Mouse (Mus musculus) liver, postnatal 0 days (tissue): ENCODE data around the gene Gm49378. TPM values are rescaled to one million over a fixed set of nuclear protein-coding genes. Genes with fewer than 3 reads are reported as not detected.

Source experiments
- ATAC-seq: fragments of 200-750 bp; cut with Nextera tagmentation; 2 replicates; pipeline ENCODE4 v1.8.0; 2017; ENCODE audit warnings: mild to moderate bottlenecking, moderate library complexity
- DNase-seq: peaks from one replicate; pipeline ENCODE4 v3.0.0-alpha.2; 2016
- H3K27ac ChIP-seq: fragments of 300-500 bp; sonication (generic); 2 replicates; pipeline ENCODE4 v1.5.1; 2014; ENCODE audit warnings: antibody characterized with exemption, moderate library complexity, mild to moderate bottlenecking, low read depth
- H3K27me3 ChIP-seq: fragments of 300-500 bp; sonication (generic); 2 replicates; pipeline ENCODE4 v1.6.1; 2014; ENCODE audit warnings: low read length, control low read depth, mixed read lengths; ENCODE audit not compliant: insufficient read depth
- H3K36me3 ChIP-seq: fragments of 300-500 bp; sonication (generic); replicated peaks from 2 replicates; pipeline ENCODE4 v1.6.1; 2014; ENCODE audit warnings: mild to moderate bottlenecking, control low read depth, low read length, moderate library complexity, mixed read lengths; ENCODE audit not compliant: insufficient read depth
- H3K4me1 ChIP-seq: fragments of 300-500 bp; sonication (generic); 2 replicates; pipeline ENCODE4 v1.6.1; 2014; ENCODE audit warnings: antibody characterized with exemption, mild to moderate bottlenecking, control low read depth; ENCODE audit not compliant: insufficient read depth
- H3K4me2 ChIP-seq: fragments of 300-500 bp; sonication (generic); 2 replicates; pipeline ENCODE4 v1.6.1; 2014; ENCODE audit warnings: low read depth, mild to moderate bottlenecking, low read length, moderate library complexity, mixed read lengths
- H3K4me3 ChIP-seq: fragments of 300-500 bp; sonication (generic); 2 replicates; pipeline ENCODE4 v1.5.1; 2014; ENCODE audit warnings: low read depth, low read length
- H3K9ac ChIP-seq: fragments of 300-500 bp; sonication (generic); replicated peaks from 2 replicates; pipeline ENCODE4 v1.6.1; 2014; ENCODE audit warnings: mild to moderate bottlenecking, moderate library complexity
- H3K9me3 ChIP-seq: fragments of 300-500 bp; sonication (generic); 2 replicates; pipeline ENCODE4 v1.6.1; 2016; ENCODE audit warnings: mild to moderate bottlenecking, control low read depth, low read length, mixed read lengths
- CTCF ChIP-seq: sonication (generic); IDR thresholded peaks from 2 replicates; pipeline ENCODE4 v1.5.1; 2016; ENCODE audit warnings: antibody characterized with exemption, low read depth
- EP300 ChIP-seq: IDR thresholded peaks from 2 replicates; pipeline ENCODE4 v1.6.1; 2016; ENCODE audit warnings: antibody characterized with exemption, low read depth, mild to moderate bottlenecking
- WGBS: fragments of 180-500 bp; shearing (Covaris S2); extraction: QIAGEN DNeasy Blood & Tissue Kit; methylation state at CpG from one replicate; pipeline ENCODE4 v1.1.7; 2014; ENCODE audit not compliant: insufficient replicate concordance; 5-methylcytosine and 5-hydroxymethylcytosine counted together
- polyA plus RNA-seq: library from polyadenylated mRNA; unstranded; fragments of >200 nt; fragmentation: Nextera tagmentation; extraction: Ambion mirVana; gene quantifications from 2 replicates; pipeline ENCODE4 v1.2.1, GENCODE M21; 2015

The Gm49378 gene
- polyA plus RNA-seq, 1 experiment from 2014 or later = 0.99 TPM

DNA sequence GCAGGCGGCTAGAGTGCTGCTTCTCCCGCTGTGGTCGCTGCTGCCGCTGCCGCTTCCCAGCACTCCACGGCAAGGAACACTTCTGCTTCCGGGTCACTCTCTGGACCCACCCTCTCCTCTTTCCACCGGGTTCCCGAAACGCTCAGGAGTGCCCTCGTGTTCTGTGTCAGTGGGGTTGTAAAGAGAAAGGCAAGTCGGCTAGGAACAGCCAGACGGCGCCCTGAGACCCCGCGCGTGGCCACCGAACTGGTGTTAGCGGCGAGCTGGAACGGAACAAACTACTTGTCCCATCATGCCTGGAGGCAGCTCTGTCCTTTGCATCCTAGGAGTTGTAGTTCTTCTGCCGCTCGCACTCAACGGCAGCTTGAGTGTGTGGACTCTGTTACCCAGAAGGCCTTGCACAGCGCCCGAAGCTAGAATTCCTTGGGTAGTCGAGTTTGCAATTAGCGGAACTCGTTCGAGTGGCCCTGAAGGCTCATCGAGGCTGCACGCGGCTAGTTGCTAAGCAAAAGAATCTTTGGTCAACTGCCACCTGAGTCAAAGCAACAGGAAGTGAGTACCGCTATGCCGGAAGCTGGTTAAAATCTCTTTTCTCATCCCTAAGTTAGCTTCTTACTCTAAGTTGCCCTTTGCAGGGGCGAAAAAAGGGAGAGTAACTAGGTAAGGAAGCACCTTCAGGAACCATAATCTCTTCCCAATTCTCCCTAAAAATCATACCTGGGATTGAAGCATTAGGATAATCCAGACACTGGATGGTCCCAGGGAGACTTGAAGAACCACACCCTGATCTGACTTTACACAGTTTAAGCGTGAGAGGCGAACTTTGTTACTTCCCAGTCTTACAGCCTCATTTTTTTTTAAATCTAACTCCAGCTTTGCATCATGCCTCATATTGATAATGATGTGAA lies 34.4 kb upstream of the Gm49378 start, which contains the start of the genes Gmpr2 and Nedd8:
TSS of gene Gmpr2 (plus strand) at position 109 of the 908 bp plus-strand sequence.
TSS of gene Nedd8 (minus strand) at position 292 of the 908 bp plus-strand sequence.
- under 1% methylated on average over 38 of the region's 38 CpGs for WGBS
- Histone ChIP-seq H3K36me3 (peaks cover 21% of the 10 kb centered on the region), H3K9ac (peak within 1 kb of the TSS; percentile 68), H3K4me1 (peaks cover 13% of the 10 kb centered on the region), H3K4me3 (peak within 1 kb of the TSS; percentile 68), H3K27ac (peak within 1 kb of the TSS; percentile 78), H3K9me3 (no peaks in the 10 kb centered on the region), H3K4me2 (peak within 1 kb of the TSS; percentile 79), H3K27me3 (no peaks in the 10 kb centered on the region)
- ATAC-seq (peak; percentile 98), DNase-seq (peak; percentile 88)
- TF ChIP-seq CTCF (no peak), EP300 (peak; percentile 52; the same call in 1 of the 2 replicates)

DNA sequence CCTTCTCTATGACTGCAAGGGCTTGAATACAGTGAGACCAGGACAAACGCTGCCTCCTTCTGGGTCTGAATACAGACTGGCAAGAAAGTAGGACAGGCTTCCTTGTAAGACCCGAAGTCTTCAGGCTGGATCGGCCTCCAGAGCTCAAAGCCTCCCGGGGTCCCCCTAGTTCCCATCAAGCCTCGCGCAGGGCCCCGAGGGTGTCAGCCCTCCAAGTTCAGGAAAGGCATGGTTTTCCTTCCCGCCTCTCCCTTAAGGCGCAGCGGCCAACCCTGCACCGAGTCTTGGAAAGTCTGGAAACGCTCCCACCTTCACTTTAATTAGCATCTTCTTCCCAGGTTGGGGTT lies 33.8 kb upstream of the Gm49378 start:
- Histone ChIP-seq H3K27ac (peak overlapping the region; percentile 78), H3K4me1 (peaks cover 13% of the 10 kb centered on the region), H3K4me2 (peak overlapping the region; percentile 79), H3K36me3 (peaks cover 18% of the 10 kb centered on the region), H3K27me3 (no peaks in the 10 kb centered on the region), H3K4me3 (peak overlapping the region; percentile 68), H3K9me3 (no peaks in the 10 kb centered on the region), H3K9ac (peak overlapping the region; percentile 68)
- DNase-seq (no peak), ATAC-seq (peak; percentile 9)
- TF ChIP-seq EP300 (no peak), CTCF (no peak)
- WGBS = 0% methylated on average over 12 of the region's 12 CpGs

DNA sequence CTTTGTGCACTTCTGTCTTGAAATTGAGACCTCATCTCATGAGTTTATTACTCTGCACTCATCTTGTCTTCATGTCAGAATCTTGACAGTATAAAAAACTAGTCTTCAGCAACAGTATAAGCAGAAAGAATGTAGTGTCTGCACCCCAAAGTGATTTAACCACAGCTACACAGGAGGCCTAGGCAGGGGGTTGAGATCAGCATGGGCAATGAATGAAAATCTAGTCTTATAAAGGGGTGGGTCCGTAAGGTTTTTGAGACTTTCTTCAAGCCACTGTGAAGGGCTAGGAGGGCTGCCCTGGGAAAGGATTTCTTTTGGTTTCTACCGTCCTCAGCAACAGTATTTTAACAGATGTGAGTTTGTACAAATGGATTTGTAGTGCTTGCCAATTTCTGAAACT lies 22.9 kb upstream of the Gm49378 start:
- no peak for TF ChIP-seq EP300
- TF ChIP-seq CTCF = no peak
- H3K27ac ChIP-seq = peak overlapping the region; percentile 81
- no peak for ATAC-seq
- DNase-seq = no peak
- H3K4me3 ChIP-seq = peak overlapping the region; percentile 73
- H3K4me2 ChIP-seq = peak overlapping the region; percentile 82
- WGBS = 62% methylated on average over 2 of the region's 2 CpGs
- no peaks in the 10 kb centered on the region for H3K9me3 ChIP-seq
- H3K4me1 ChIP-seq = 0 out of 2 replicates have a peak, but pooled peaks cover 5% of the 10 kb centered on the region
- H3K9ac ChIP-seq = peak overlapping the region; percentile 85
- peaks cover 23% of the 10 kb centered on the region for H3K36me3 ChIP-seq
- H3K27me3 ChIP-seq = no peaks in the 10 kb centered on the region

DNA sequence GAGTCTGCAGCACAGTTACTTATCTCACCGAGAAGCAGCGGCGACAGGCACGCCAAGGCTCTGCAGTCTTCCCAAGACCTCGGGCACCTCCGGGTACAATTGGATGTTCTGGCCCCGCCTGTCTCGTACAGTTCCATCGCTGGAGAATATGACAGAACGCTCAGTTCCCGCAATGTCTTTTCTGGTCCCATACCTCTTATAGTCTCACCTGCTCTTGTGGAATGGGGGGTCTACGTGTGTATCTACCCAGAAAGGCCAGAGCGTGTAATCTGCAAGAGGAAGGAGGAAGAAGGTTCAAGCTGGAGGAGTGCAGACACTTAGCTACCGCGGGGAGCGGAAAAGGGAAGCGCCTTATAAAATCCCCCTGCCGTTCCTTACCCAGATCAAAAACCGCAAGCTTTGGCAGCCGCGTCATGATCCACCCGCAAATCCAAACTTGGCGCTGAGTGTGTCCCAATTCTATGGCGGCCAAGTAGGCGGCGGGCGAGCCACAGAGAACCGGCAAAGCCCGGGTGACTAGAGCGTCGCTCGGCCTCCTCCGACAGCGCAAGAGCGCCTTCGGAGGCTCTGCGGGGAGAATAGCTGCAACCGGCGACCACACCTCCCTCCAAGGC lies 22.4 kb upstream of the Gm49378 start, which contains the start of gene Mdp1:
TSS of gene Mdp1 (minus strand) at position 549 of the 614 bp plus-strand sequence.
- TF ChIP-seq EP300 = 0 out of 2 replicates have a peak, but pooled peaks have one; percentile 13
- peak; percentile 66 for TF ChIP-seq CTCF
- H3K4me3 ChIP-seq = peak within 1 kb of the TSS; percentile 73
- peaks cover 23% of the 10 kb centered on the region for H3K36me3 ChIP-seq
- no peaks in the 10 kb centered on the region for H3K27me3 ChIP-seq
- no peaks in the 10 kb centered on the region for H3K9me3 ChIP-seq
- H3K9ac ChIP-seq = peak within 1 kb of the TSS; percentile 85
- H3K4me2 ChIP-seq = peak within 1 kb of the TSS; percentile 82
- 0 out of 2 replicates have a peak, but pooled peaks cover 5% of the 10 kb centered on the region for H3K4me1 ChIP-seq
- WGBS = under 1% methylated on average over 39 of the region's 39 CpGs
- DNase-seq = peak; percentile 86
- ATAC-seq = peak; percentile 98
- H3K27ac ChIP-seq = peak within 1 kb of the TSS; percentile 81

DNA sequence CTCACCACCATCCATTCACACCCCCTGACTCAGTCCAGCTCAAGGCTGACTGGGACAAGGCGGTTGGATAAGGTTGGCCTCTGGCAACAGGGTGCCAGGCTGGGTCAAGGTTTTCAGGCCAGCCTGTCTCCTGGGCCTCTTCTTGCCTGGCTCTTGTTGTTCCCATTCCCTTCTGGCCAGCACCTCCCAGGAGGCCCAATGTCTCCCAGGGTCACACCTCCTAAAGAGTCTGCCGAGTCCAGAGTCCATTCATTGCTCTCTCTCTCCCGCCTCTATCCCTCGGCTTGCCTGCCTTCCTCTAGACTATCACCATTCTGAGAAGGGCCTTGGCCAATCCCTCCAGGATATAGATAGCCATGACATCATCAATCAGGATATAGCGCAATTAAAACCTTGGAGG lies 20.3 kb upstream of the Gm49378 start:
- H3K9ac ChIP-seq = no peak overlapping the region
- ATAC-seq (no peak), DNase-seq (no peak)
- no peak for TF ChIP-seq CTCF
- TF ChIP-seq EP300 = no peak
- 92% methylated on average over 5 of the region's 5 CpGs for WGBS
- 0 out of 2 replicates have a peak, but pooled peaks cover 5% of the 10 kb centered on the region for H3K4me1 ChIP-seq
- no peaks in the 10 kb centered on the region for H3K27me3 ChIP-seq
- H3K9me3 ChIP-seq = no peaks in the 10 kb centered on the region
- peaks cover 14% of the 10 kb centered on the region for H3K36me3 ChIP-seq
- H3K4me3 ChIP-seq = no peak overlapping the region
- H3K27ac ChIP-seq = no peak overlapping the region
- no peak overlapping the region for H3K4me2 ChIP-seq

DNA sequence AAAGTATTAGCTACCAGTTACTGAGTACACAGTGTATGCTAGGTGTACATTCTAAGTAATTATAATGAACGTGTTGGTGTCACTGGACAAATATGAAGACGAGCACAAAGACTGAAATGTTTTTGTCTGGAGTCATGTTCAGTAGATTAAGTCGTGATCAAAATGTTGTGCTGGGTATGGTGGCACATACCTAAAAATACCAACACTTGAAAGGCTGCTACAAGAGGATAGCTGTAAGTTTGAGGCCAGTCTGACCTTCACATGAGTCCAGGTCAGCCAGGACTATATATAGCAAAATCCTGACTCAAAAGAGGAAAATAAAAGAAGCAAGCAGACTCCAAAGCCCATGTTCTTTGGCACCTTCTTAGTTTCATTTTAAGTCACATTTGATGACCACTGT lies 19.2 kb upstream of the Gm49378 start:
- Histone ChIP-seq H3K4me2 (no peak overlapping the region), H3K36me3 (0 out of 2 replicates have a peak, but pooled peaks cover 7% of the 10 kb centered on the region), H3K9ac (no peak overlapping the region), H3K4me3 (no peak overlapping the region), H3K9me3 (no peaks in the 10 kb centered on the region), H3K4me1 (0 out of 2 replicates have a peak, but pooled peaks cover 5% of the 10 kb centered on the region), H3K27ac (no peak overlapping the region), H3K27me3 (no peaks in the 10 kb centered on the region)
- DNase-seq = no peak
- TF ChIP-seq EP300 (no peak), CTCF (no peak)
- ATAC-seq = no peak
- 80% methylated on average over 3 of the region's 3 CpGs for WGBS
